Mouse (Mus musculus): ENCODE data around the gene Abca3.

GRCm38 (mm10) chr17:24378496-24378895 is 26.7 kb downstream of the Abca3 start:
- TF ChIP-seq CTCF (IDR thresholded peaks at IDR 0.05; ENCODE audit: low read depth), result no peak
- TF ChIP-seq EP300 (IDR thresholded peaks at IDR 0.05; ENCODE audit: low read depth), result no peak
